In genomic region chr10:105571831-105572230, GRCm38 (mm10) we compare ENCODE assay signal across 9 mouse cellular contexts. TPM values are rescaled to one million over a fixed set of nuclear protein-coding genes. Genes with fewer than 3 reads are reported as not detected.
DNase-seq lines count a peak whose midpoint lies in the region; ATAC-seq and TF ChIP-seq lines count a peak whose summit lies in the region.
"Had no signal": no experiment of that assay in that cellular context is flagged by ENCODE, and none has a peak within 500 bp of the region (broad histone marks: within the 10 kb centered on the region; RNA-seq: fewer than 3 reads in every experiment).

No protein-coding gene starts in this region.

- no peaks in the 10 kb centered on the region for H3K27me3 ChIP-seq in heart, embryonic 15.5 days
- no peaks in the 10 kb centered on the region; the same call in 1 of the 2 replicates for H3K27me3 ChIP-seq in hindbrain, embryonic 12.5 days
- H3K27me3 ChIP-seq in midbrain, embryonic 14.5 days (ENCODE audit: control insufficient read depth, insufficient read depth, low read length), result no peaks in the 10 kb centered on the region

- H3K9ac ChIP-seq in heart, embryonic 15.5 days, result no peak overlapping the region
- H3K9ac ChIP-seq in hindbrain, embryonic 12.5 days, result peak overlapping the region; percentile 32; the same call in 1 of the 2 replicates
- no peak overlapping the region; the same call in 1 of the 2 replicates for H3K9ac ChIP-seq in midbrain, embryonic 14.5 days (replicated peaks; ENCODE audit: low read length)

- no peak for TF ChIP-seq POLR2A in cortical plate, adult 2 months (IDR thresholded peaks at IDR 0.05; ENCODE audit: extremely low read depth, insufficient read depth, low read length)

- no peak for TF ChIP-seq CTCF in cortical plate, adult 2 months (IDR thresholded peaks at IDR 0.05; ENCODE audit: extremely low read depth, insufficient read depth, low read length)

- ATAC-seq in heart, embryonic 15.5 days (replicated peaks; ENCODE audit: insufficient number of reproducible peaks, insufficient read depth, low FRiP score, low read depth), result no peak
- ATAC-seq in hindbrain, embryonic 12.5 days (ENCODE audit: low FRiP score), result no peak
- no peak for ATAC-seq in midbrain, embryonic 14.5 days (ENCODE audit: low FRiP score, low TSS enrichment)

- peak overlapping the region; percentile 77 for H3K4me2 ChIP-seq in heart, embryonic 15.5 days
- peak overlapping the region; percentile 76 for H3K4me2 ChIP-seq in hindbrain, embryonic 12.5 days (replicated peaks)
- peak overlapping the region; percentile 55 for H3K4me2 ChIP-seq in midbrain, embryonic 14.5 days (ENCODE audit: low read length)

- intact Hi-C loops in heart, postnatal 25 days (cut with DNase I), result loop anchor here (5.0 to 10.0 kb wide), 2 partner anchors 70 to 1587 kb away; no protein-coding TSS in a partner anchor

- no peaks in the 10 kb centered on the region for H3K36me3 ChIP-seq in heart, embryonic 15.5 days
- no peaks in the 10 kb centered on the region for H3K36me3 ChIP-seq in hindbrain, embryonic 12.5 days
- no peaks in the 10 kb centered on the region for H3K36me3 ChIP-seq in midbrain, embryonic 14.5 days (ENCODE audit: control insufficient read depth, insufficient read depth, low read length)

- DNase-seq in heart, postnatal 25 days (ENCODE audit: low spot score), result no peak
- no peak for DNase-seq in midbrain, embryonic 14.5 days
- no peak for DNase-seq in urinary bladder, postnatal 36 days (ENCODE audit: low spot score in 2 of 2)
- DNase-seq in layer of hippocampus, postnatal 25 days (ENCODE audit: extremely low spot score in 1 of 2, low spot score in 1 of 2), result no peak
- DNase-seq in retina, postnatal 1 day, result no peak
- DNase-seq: thymus, postnatal 25 days had no signal

- H3K4me3 ChIP-seq in heart, embryonic 15.5 days, result peak overlapping the region; percentile 92; the same call in 1 of the 2 replicates
- H3K4me3 ChIP-seq in cortical plate, adult 2 months (ENCODE audit: insufficient read depth, low read length), result peak overlapping the region; percentile 8
- H3K4me3 ChIP-seq in hindbrain, embryonic 12.5 days, result peak overlapping the region; percentile 78
- H3K4me3 ChIP-seq in midbrain, embryonic 14.5 days (replicated peaks; ENCODE audit: low read depth, low read length), result peak overlapping the region; percentile 76

- peaks cover 14% of the 10 kb centered on the region for H3K4me1 ChIP-seq in heart, embryonic 15.5 days (replicated peaks)
- H3K4me1 ChIP-seq in cortical plate, adult 2 months (ENCODE audit: control insufficient read depth, insufficient read depth, low read length), result no peaks in the 10 kb centered on the region
- H3K4me1 ChIP-seq in hindbrain, embryonic 12.5 days, result peaks cover 22% of the 10 kb centered on the region
- peaks cover 15% of the 10 kb centered on the region for H3K4me1 ChIP-seq in midbrain, embryonic 14.5 days (ENCODE audit: control insufficient read depth, insufficient read depth, low read length)

- H3K27ac ChIP-seq in heart, embryonic 15.5 days, result no peak overlapping the region
- H3K27ac ChIP-seq in cortical plate, adult 2 months (ENCODE audit: insufficient read depth, low read length), result no peak overlapping the region
- H3K27ac ChIP-seq in hindbrain, embryonic 12.5 days, result no peak overlapping the region
- no peak overlapping the region for H3K27ac ChIP-seq in midbrain, embryonic 14.5 days (replicated peaks; ENCODE audit: low read depth, low read length)

- no peaks in the 10 kb centered on the region for H3K9me3 ChIP-seq in heart, embryonic 15.5 days (replicated peaks)
- H3K9me3 ChIP-seq in hindbrain, embryonic 12.5 days (replicated peaks), result no peaks in the 10 kb centered on the region
- H3K9me3 ChIP-seq in midbrain, embryonic 14.5 days (ENCODE audit: control insufficient read depth, low read length), result no peaks in the 10 kb centered on the region

- WGBS in heart, embryonic 15.5 days, result 39% methylated on average over 4 of the region's 4 CpGs
- WGBS in hindbrain, embryonic 12.5 days, result 72% methylated on average over 4 of the region's 4 CpGs
- 55% methylated on average over 4 of the region's 4 CpGs for WGBS in midbrain, embryonic 14.5 days

RNA-seq across cellular contexts. Expression of gene Tmtc2, which starts 2.4 kb away (rescaled TPM):
- 3.3 and 4.1 TPM in 2 replicates for polyA plus RNA-seq in heart, embryonic 15.5 days (2015; fragmentation: Nextera tagmentation; extraction: Ambion mirVana)
- total RNA-seq in heart, postnatal 25 days (2021), result 1 to 10 TPM; 3.3 to 3.8 TPM
- polyA plus RNA-seq in cortical plate, adult 2 months (2012; rRNA removed), result 5.1 and 5.2 TPM in 2 replicates
- polyA plus RNA-seq in hindbrain, embryonic 12.5 days (2016; fragmentation: Nextera tagmentation; extraction: Ambion mirVana), result 19.6 and 19.9 TPM in 2 replicates
- polyA plus RNA-seq in midbrain, embryonic 14.5 days (2014; fragmentation: Nextera tagmentation; extraction: Ambion mirVana), result 8.1 and 10.4 TPM in 2 replicates
- 10 to 100 TPM; 10.5 to 11.9 TPM for total RNA-seq in layer of hippocampus, postnatal 25 days (2021)

Comparison
In these comparisons a context has a peak if more than half of its experiments do, and no peak if none do; other contexts are left out.
1. H3K4me3 ChIP-seq: peak in every context shown above with its lines; median percentile 92 in heart, embryonic 15.5 days; 78 in hindbrain, embryonic 12.5 days; 76 in midbrain, embryonic 14.5 days; 8 in cortical plate, adult 2 months.